Mouse (Mus musculus) midbrain, embryonic 13.5 days (tissue): ENCODE measurements around the gene Shisa8. TPM values are rescaled to one million over a fixed set of nuclear protein-coding genes. Genes with fewer than 3 reads are reported as not detected.

Experiments
- ATAC-seq: fragments of 200-750 bp; cut with Nextera tagmentation; 2 replicates; pipeline ENCODE4 v1.8.0; 2017; ENCODE audit warnings: mild to moderate bottlenecking, moderate TSS enrichment, moderate library complexity
- H3K27ac ChIP-seq: fragments of 300-500 bp; sonication (generic); 2 replicates; pipeline ENCODE4 v1.5.1; 2015; ENCODE audit warnings: inconsistent platforms, mild to moderate bottlenecking, moderate library complexity
- H3K27me3 ChIP-seq: fragments of 300-500 bp; sonication (generic); 2 replicates; pipeline ENCODE4 v1.6.1; 2015; ENCODE audit warnings: mild to moderate bottlenecking, inconsistent platforms
- H3K36me3 ChIP-seq: fragments of 300-500 bp; sonication (generic); 2 replicates; pipeline ENCODE4 v1.6.1; 2015; ENCODE audit warnings: mild to moderate bottlenecking, inconsistent platforms
- H3K4me1 ChIP-seq: fragments of 300-500 bp; sonication (generic); replicated peaks from 2 replicates; pipeline ENCODE4 v1.6.1; 2015; ENCODE audit warnings: inconsistent platforms
- H3K4me2 ChIP-seq: fragments of 300-500 bp; sonication (generic); replicated peaks from 2 replicates; pipeline ENCODE4 v1.6.1; 2015; ENCODE audit warnings: moderate library complexity, mild to moderate bottlenecking, inconsistent platforms
- H3K4me3 ChIP-seq: fragments of 300-500 bp; sonication (generic); replicated peaks from 2 replicates; pipeline ENCODE4 v1.5.1; 2015; ENCODE audit warnings: mild to moderate bottlenecking, inconsistent platforms
- H3K9ac ChIP-seq: fragments of 300-500 bp; sonication (generic); replicated peaks from 2 replicates; pipeline ENCODE4 v1.6.1; 2015; ENCODE audit warnings: mild to moderate bottlenecking, inconsistent platforms
- H3K9me3 ChIP-seq: fragments of 300-500 bp; sonication (generic); 2 replicates; pipeline ENCODE4 v1.6.1; 2016; ENCODE audit warnings: mild to moderate bottlenecking, inconsistent platforms
- WGBS: fragments of 180-500 bp; shearing (Covaris S2); methylation state at CpG from one replicate; pipeline ENCODE4 v1.1.7; 2015; 5-methylcytosine and 5-hydroxymethylcytosine counted together
- polyA plus RNA-seq: library from polyadenylated mRNA; unstranded; fragments of >200 nt; fragmentation: Nextera tagmentation; extraction: Ambion mirVana; gene quantifications from 2 replicates; pipeline ENCODE4 v1.2.1, GENCODE M21; 2015

Shisa8 gene
- polyA plus RNA-seq, 1 experiment from 2014 or later: 0.70 TPM

DNA sequence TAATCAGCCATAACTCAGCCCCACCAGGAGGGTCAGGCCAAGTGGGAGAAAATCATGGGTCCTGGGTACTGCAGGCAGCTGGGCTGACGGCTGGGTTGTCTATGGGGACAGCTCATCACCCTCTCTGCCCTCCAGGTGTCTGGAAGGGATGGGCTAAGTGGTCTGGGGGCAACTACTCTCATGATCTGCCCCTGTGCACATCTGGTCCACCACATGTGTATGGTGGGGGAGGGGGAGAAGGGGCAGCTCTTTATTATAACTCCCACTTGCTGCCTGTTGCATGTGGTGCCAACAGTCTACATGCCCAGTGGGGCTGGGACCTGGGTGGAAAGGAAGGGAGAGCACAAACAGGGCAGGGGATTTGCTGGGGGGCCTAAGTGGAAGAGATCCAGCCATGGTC is 1.8 kb downstream of the Shisa8 start:
- Histone ChIP-seq H3K4me2 (no peak overlapping the region), H3K4me3 (no peak overlapping the region), H3K36me3 (peaks cover 8% of the 10 kb centered on the region), H3K27me3 (peaks cover 96% of the 10 kb centered on the region), H3K9ac (no peak overlapping the region), H3K9me3 (no peaks in the 10 kb centered on the region), H3K27ac (no peak overlapping the region), H3K4me1 (peaks cover 41% of the 10 kb centered on the region)
- 33% methylated on average over 1 of the region's 1 CpGs for WGBS
- no peak for ATAC-seq

DNA sequence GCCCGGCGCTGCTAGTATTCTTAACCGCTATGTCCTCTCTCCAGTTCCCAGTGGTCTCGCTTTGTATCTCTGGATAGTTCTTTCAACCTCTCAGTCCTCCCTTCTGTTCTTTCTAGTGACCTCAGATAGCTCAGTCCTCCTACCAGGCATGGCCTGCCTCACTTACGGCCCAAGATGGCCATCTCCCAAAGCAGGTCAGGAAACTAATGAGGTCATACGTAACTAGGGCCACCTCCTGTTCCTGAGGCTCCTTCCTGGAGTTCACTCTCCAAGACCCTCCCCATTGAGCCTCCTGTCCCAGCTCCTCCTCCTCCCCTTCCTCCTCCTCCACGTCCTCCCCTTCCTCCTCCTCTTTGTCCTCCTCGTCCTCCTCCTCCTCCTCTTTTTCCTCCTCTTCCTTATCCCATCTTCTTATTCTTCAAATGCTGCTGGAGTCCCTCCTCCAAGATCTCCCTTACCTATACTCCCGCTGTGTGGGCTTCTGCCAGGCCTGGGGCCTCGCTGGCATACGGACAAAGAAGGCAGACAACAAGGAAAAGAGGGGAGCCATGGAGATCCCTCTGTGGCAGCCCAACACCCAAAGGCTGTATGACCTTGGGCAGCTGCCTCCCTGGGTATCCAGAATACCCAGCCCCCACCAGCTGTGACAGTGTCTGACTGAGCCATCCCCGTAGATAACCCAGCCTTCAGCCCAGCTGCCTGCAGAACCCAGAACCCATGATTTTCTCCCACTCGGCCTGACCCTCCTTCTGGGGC is 3.1 kb downstream of the Shisa8 start:
- Histone ChIP-seq H3K9me3 (no peaks in the 10 kb centered on the region), H3K27me3 (peaks cover 91% of the 10 kb centered on the region), H3K27ac (no peak overlapping the region), H3K4me1 (peaks cover 49% of the 10 kb centered on the region), H3K36me3 (peaks cover 21% of the 10 kb centered on the region), H3K4me2 (no peak overlapping the region), H3K9ac (no peak overlapping the region), H3K4me3 (no peak overlapping the region)
- ATAC-seq: no peak
- WGBS: 78% methylated on average over 13 of the region's 13 CpGs

DNA sequence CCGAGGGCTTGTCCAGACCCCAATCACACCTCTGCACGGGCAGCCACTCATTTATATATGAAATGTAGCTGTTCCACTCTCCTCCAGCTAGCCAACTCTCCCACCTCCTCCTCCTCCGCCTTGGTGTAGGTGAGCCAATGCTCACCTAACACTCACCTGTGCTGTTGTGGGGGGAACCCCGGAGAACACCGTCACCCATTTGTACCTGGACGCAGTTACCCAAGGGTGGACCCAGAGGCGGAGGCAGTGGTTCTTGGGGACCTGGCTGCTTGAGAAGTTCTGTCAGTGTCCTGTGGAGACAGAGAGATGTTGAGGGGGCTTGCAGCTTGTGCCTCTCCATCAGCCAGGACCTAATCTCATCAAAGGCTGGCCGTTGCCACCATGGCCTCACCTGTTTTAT is 4.3 kb downstream of the Shisa8 start:
- Histone ChIP-seq H3K4me3 (no peak overlapping the region), H3K27ac (no peak overlapping the region), H3K36me3 (peaks cover 33% of the 10 kb centered on the region), H3K9ac (no peak overlapping the region), H3K4me2 (no peak overlapping the region), H3K27me3 (peaks cover 81% of the 10 kb centered on the region), H3K4me1 (peaks cover 60% of the 10 kb centered on the region), H3K9me3 (no peaks in the 10 kb centered on the region)
- WGBS: 81% methylated on average over 8 of the region's 8 CpGs
- no peak for ATAC-seq

DNA sequence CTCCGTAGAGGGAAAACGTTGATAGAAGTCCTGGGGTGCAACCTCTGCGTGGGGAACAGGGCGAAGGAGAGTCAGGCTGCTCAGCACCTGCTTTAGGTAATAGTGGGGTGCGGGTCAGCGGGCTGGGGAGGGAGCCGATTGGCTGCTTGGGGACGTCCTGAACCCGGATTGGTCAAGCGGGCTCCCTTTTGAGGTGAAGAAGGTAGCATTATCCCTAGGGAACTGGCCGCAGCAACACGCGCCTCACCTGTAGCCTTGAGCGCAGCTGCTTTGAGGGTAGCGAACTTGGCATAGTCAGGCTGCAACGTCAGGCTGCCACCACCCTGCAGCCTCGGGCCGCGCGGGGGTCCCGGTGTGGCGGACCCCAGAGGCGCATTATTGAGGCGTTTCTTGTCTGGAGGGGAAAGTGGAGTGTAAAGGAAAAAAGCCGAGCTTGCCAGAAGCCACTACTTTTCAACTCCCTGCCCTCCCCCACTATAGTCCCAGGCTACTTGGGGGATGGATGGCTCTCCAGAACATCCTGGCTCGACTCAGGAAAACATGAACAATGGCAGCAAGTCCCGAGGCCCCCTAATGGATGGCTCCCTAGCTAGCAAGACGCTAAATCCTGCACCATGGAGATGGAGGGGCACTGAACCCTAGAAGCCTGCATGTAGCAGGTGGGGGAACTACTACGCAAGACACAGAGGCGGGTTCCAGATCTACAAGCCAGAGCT is 5.0 kb downstream of the Shisa8 start:
- 11% methylated on average over 30 of the region's 30 CpGs for WGBS
- Histone ChIP-seq H3K9ac (peak overlapping the region; percentile 32; the same call in 1 of the 2 replicates), H3K36me3 (peaks cover 40% of the 10 kb centered on the region), H3K4me2 (peak overlapping the region; percentile 35), H3K4me1 (peaks cover 57% of the 10 kb centered on the region), H3K4me3 (peak overlapping the region; percentile 6), H3K27ac (no peak overlapping the region), H3K27me3 (peaks cover 75% of the 10 kb centered on the region), H3K9me3 (no peaks in the 10 kb centered on the region)
- no peak for ATAC-seq

DNA sequence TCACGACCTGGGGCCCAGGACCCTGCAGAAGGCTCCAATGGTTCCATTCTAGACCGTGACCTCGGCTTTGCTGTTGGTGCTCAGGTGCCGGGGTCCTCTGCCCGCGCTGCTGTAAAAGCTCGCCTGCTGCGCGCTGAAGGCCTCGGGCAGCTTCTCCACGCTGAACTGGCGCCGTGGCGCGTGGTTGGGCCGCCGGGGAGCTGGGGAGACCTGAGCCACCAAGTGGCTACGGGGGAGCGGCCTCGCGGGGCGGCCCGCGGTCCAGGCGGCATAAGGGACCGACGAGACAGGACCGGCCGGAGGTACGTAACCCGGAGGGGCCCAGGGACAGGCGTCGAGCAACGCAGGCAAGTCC is 5.5 kb downstream of the Shisa8 start:
- peaks cover 45% of the 10 kb centered on the region for H3K36me3 ChIP-seq
- peaks cover 51% of the 10 kb centered on the region for H3K4me1 ChIP-seq
- no peaks in the 10 kb centered on the region for H3K9me3 ChIP-seq
- H3K9ac ChIP-seq: peak overlapping the region; percentile 32; the same call in 1 of the 2 replicates
- no peak for ATAC-seq
- WGBS: 9% methylated on average over 34 of the region's 34 CpGs
- H3K27me3 ChIP-seq: peaks cover 69% of the 10 kb centered on the region
- H3K27ac ChIP-seq: no peak overlapping the region
- H3K4me2 ChIP-seq: peak overlapping the region; percentile 35
- peak overlapping the region; percentile 6 for H3K4me3 ChIP-seq

DNA sequence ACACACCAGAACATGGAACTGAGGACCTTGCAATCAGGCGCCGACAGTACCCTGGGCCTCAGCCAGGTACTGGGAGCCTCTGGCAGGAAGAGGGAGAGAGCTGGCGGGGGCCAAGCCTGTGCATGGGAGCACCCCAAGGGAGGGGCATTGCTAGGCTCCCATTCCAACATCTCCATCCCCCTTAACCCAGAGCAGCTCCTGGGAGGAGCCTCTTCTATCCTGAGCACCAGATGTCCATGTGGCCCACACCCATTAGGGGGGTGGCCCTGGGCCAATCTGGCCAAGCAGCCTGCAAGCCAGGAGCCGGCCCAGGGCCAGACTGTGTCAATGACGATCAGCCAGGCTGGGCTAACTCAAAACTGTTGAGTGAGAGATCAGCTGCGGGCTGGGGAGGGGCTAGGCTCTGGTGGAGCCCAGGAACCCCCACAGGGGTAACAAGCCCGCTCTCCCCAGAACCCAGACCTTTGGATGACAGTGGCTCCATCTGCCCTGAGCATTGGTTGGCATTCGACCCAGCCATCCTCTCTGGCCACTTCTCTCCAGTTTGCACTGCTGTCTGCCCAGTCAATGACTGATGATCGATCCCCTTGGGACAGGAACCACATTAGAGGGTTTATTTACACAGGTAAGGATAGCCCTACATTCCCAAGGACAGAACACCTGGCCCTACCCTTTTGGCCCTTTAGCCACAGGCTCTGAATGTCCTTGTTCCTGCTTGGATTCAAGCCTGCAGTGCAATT is 6.1 kb downstream of the Shisa8 start:
- H3K9me3 ChIP-seq: no peaks in the 10 kb centered on the region
- H3K27me3 ChIP-seq: peaks cover 63% of the 10 kb centered on the region
- 55% methylated on average over 9 of the region's 9 CpGs for WGBS
- peak; percentile 75 for ATAC-seq
- no peak overlapping the region for H3K4me3 ChIP-seq
- H3K4me1 ChIP-seq: peaks cover 46% of the 10 kb centered on the region
- H3K4me2 ChIP-seq: no peak overlapping the region
- H3K36me3 ChIP-seq: peaks cover 51% of the 10 kb centered on the region
- 0 out of 2 replicates have a peak overlapping the region, but pooled peaks have one; percentile 9 for H3K27ac ChIP-seq
- 0 out of 2 replicates have a peak overlapping the region, but pooled peaks have one; percentile 32 for H3K9ac ChIP-seq

DNA sequence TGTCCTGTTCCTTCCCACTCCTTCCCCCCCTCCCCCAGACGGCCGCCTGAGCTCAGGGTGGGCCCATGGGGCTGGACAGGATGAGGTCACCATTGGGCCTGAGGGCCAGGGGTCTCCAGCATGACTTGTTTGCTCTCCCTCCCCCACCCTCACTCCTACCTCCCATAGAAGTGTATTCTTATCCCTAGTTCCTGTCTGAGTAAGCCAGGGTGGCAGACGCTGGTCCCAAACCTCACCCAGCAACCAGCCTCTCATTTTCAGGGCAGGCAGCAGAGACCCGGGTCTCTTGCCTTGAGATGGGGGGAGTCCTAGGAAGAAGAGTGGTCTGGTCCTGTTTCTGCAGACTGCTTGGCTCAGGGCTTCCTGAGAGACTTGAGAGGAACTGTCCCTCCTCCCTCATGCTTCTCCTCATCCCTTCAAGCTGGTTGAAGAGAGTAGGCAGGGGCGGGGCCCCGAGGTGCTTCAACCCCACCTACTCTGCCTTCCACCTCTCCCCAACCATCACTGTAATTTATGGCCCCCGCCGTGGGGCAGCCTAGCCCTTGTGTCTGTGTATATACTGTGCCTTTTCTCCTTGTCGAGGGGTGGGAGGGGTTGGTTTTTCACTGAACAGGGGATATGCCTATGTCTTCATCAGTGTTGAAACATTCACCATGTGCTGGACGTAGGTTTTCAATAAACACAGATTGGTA is 7.8 kb downstream of the Shisa8 start:
- Histone ChIP-seq H3K9me3 (no peaks in the 10 kb centered on the region), H3K27ac (no peak overlapping the region), H3K4me1 (peaks cover 40% of the 10 kb centered on the region), H3K36me3 (peaks cover 66% of the 10 kb centered on the region), H3K4me3 (no peak overlapping the region), H3K4me2 (no peak overlapping the region), H3K9ac (no peak overlapping the region; the same call in 1 of the 2 replicates), H3K27me3 (peaks cover 46% of the 10 kb centered on the region)
- WGBS: 67% methylated on average over 10 of the region's 10 CpGs
- ATAC-seq: no peak

DNA sequence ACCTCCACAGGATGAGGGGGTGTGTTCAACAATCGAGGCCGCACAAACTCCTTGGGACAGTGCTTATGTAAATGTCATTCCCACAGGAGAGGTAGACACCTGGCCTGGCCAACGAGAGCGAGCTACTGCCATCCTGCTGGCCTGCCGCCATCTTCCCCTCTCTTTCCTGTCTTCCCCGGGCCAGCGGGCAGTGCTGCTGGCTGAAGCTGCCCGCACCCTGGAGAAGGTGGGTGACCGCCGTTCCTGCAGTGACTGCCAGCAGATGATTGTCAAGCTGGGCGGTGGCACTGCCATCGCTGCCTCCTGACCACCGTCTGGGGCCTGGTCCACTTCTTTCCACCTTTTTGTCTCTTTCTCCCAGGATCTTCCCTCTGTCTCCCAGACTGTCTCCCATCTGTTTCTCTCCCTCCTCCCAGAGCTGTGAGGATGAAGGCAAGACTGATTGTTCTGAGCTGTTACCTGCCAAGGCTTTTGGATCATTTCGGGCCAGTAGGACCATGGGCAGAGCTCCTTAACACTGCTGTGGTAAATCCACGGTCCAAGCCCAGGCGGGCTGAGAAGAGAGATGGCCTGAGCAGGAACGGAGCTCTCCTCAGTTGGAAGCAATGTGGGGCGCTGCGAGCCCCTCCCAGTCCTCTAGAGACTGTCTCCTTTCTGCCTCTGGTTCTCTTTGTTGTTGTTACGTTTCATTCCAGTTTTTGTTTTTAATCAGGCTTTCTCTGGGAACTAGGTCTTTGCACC is 8.8 kb downstream of the Shisa8 start:
- ATAC-seq: no peak
- Histone ChIP-seq H3K4me2 (no peak overlapping the region), H3K4me1 (peaks cover 40% of the 10 kb centered on the region), H3K27ac (peak overlapping the region; percentile 39; the same call in 1 of the 2 replicates), H3K9me3 (no peaks in the 10 kb centered on the region), H3K9ac (peak overlapping the region; percentile 50; the same call in 1 of the 2 replicates), H3K4me3 (no peak overlapping the region), H3K27me3 (peaks cover 36% of the 10 kb centered on the region), H3K36me3 (peaks cover 76% of the 10 kb centered on the region)
- 68% methylated on average over 20 of the region's 20 CpGs for WGBS

DNA sequence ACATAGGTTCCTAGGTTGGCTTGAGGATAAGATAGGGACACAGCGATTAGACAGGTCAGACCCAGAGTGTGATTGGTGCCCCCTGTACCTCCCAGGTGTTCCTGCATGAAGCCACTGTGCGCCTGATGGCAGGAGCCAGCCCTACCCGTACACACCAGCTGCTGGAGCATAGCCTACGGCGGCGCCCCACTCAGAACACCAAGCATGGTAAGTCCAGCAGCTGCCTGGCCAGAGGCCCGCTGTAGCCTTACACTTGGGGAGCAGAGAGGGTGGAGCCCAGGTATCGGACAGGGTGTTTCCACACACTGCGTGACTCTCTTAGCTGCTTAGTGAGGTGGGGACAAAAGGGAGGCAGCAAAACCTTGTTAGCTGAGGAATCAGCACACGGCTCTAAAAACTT is 9.5 kb downstream of the Shisa8 start:
- no peak overlapping the region for H3K9ac ChIP-seq
- H3K27me3 ChIP-seq: peaks cover 30% of the 10 kb centered on the region
- peaks cover 83% of the 10 kb centered on the region for H3K36me3 ChIP-seq
- no peak for ATAC-seq
- H3K4me2 ChIP-seq: no peak overlapping the region
- WGBS: 95% methylated on average over 10 of the region's 10 CpGs
- H3K27ac ChIP-seq: no peak overlapping the region
- no peaks in the 10 kb centered on the region for H3K9me3 ChIP-seq
- H3K4me1 ChIP-seq: peaks cover 40% of the 10 kb centered on the region
- no peak overlapping the region for H3K4me3 ChIP-seq

DNA sequence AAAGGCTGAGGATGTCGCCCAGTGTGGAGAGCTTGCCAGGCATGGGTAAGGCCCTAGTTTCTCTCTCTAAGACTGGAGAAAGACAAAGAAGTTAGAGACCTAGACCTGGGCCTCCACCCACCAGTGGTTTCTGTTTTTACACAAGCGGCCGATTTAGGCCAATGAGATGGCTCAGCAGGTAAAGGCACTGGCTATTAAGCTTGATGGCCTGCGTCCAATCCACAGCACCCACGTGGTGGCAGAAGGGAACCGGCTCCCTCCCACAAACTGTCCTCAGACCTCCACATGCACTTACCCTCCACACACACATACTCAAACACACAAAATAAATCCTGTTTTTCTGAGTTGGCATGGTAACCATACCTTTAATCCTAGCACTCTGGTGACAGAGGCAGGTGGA is 10.5 kb downstream of the Shisa8 start:
- H3K9me3 ChIP-seq: no peaks in the 10 kb centered on the region
- peaks cover 32% of the 10 kb centered on the region for H3K4me1 ChIP-seq
- H3K27ac ChIP-seq: no peak overlapping the region
- H3K9ac ChIP-seq: no peak overlapping the region
- H3K36me3 ChIP-seq: peaks cover 93% of the 10 kb centered on the region
- H3K4me3 ChIP-seq: no peak overlapping the region
- no peak for ATAC-seq
- H3K4me2 ChIP-seq: no peak overlapping the region
- WGBS: 94% methylated on average over 6 of the region's 6 CpGs
- peaks cover 21% of the 10 kb centered on the region for H3K27me3 ChIP-seq

DNA sequence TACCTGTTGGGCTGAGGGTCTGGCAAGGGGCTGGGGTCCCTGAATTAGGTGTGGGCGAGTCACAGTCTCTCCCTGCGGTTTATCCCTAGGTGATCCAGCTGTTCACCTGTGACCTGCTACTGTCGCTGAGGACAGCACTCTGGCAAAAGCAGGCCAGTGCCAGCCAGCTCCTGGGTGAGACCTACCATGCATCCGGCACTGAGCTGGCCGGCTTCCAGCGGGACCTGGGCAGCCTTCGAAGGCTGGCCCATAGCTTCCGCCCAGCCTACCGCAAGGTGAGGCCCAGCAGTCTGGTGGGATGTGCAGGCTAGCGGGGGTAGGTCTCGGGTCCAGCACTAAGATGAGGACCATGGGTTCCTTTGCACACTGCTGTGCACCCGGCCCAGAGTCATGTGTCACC is 13.1 kb downstream of the Shisa8 start:
- 88% methylated on average over 12 of the region's 12 CpGs for WGBS
- ATAC-seq: no peak

More for the DNA sequence above, 13.1 kb downstream of the Shisa8 start:
- no peaks in the 10 kb centered on the region for H3K9me3 ChIP-seq
- no peaks in the 10 kb centered on the region for H3K27me3 ChIP-seq
- no peak overlapping the region for H3K4me2 ChIP-seq
- H3K9ac ChIP-seq: no peak overlapping the region
- H3K4me1 ChIP-seq: peaks cover 12% of the 10 kb centered on the region; the same call in 1 of the 2 replicates
- H3K36me3 ChIP-seq: peaks cover 98% of the 10 kb centered on the region
- H3K4me3 ChIP-seq: no peak overlapping the region
- no peak overlapping the region for H3K27ac ChIP-seq
